Mouse (Mus musculus) liver (tissue): ENCODE data around the gene Gtsf1l.
"Not testable (repeated sequence)": the region's sequence is repeated elsewhere in the genome, so short reads cannot be mapped to it uniquely, and the experiment has no call there.

ENCODE experiments used
- DNase-seq: peaks from one replicate; pipeline ENCODE4 v3.0.0-alpha.2; 2020; ENCODE audit warnings: mixed read lengths

Gtsf1l gene

GRCm38 (mm10) chr2:163084519-163084918, 3.1 kb downstream of the Gtsf1l start:
- DNase-seq, result no peak

GRCm38 (mm10) chr2:163082591-163082990, 5.1 kb downstream of the Gtsf1l start:
- DNase-seq, result peak; percentile 19

GRCm38 (mm10) chr2:163079041-163079440, 8.6 kb downstream of the Gtsf1l start:
- DNase-seq, result no peak

GRCm38 (mm10) chr2:163075234-163075633, 12.4 kb downstream of the Gtsf1l start:
- no peak for DNase-seq

- DNase-seq, result no peak
These were observed 12.8 kb downstream of the Gtsf1l start for GRCm38 (mm10) chr2:163074808-163075207.

GRCm38 (mm10) chr2:163074006-163074405, 13.6 kb downstream of the Gtsf1l start:
- no peak for DNase-seq

- DNase-seq, result no peak
These were observed 14.5 kb downstream of the Gtsf1l start for GRCm38 (mm10) chr2:163073023-163073757.

GRCm38 (mm10) chr2:163071590-163071989, 16.1 kb downstream of the Gtsf1l start:
- peak; percentile 15 for DNase-seq

GRCm38 (mm10) chr2:163070213-163070612, 17.4 kb downstream of the Gtsf1l start:
- no peak for DNase-seq

GRCm38 (mm10) chr2:163067233-163067632, 20.4 kb downstream of the Gtsf1l start:
- DNase-seq, result no peak

GRCm38 (mm10) chr2:163066326-163066725, 21.3 kb downstream of the Gtsf1l start:
- no peak for DNase-seq

- DNase-seq, result no peak
These were observed 25.5 kb downstream of the Gtsf1l start for GRCm38 (mm10) chr2:163062119-163062508.

- DNase-seq, result no peak
These were observed 26.2 kb downstream of the Gtsf1l start for GRCm38 (mm10) chr2:163061203-163062118.

GRCm38 (mm10) chr2:163060630-163061029, 27.0 kb downstream of the Gtsf1l start:
- DNase-seq, result no peak

GRCm38 (mm10) chr2:163058981-163059380, 28.7 kb downstream of the Gtsf1l start:
- DNase-seq, result not testable (repeated sequence)

GRCm38 (mm10) chr2:163056584-163056983, 31.1 kb downstream of the Gtsf1l start:
- no peak for DNase-seq

GRCm38 (mm10) chr2:163055715-163056114, 31.9 kb downstream of the Gtsf1l start:
- no peak for DNase-seq

GRCm38 (mm10) chr2:163054891-163055494, 32.7 kb downstream of the Gtsf1l start:
- peak; percentile 58 for DNase-seq

- DNase-seq, result peak; percentile 99
These were observed 33.3 kb downstream of the Gtsf1l start, which contains the start of gene Mybl2 for GRCm38 (mm10) chr2:163054335-163054840. TSS of gene Mybl2 (plus strand) at chr2:163054687.

GRCm38 (mm10) chr2:163052826-163053225, 34.8 kb downstream of the Gtsf1l start:
- no peak for DNase-seq

GRCm38 (mm10) chr2:163052101-163052500, 35.6 kb downstream of the Gtsf1l start:
- DNase-seq, result no peak

- no peak for DNase-seq
These were observed 36.0 kb downstream of the Gtsf1l start for GRCm38 (mm10) chr2:163051691-163052090.

GRCm38 (mm10) chr2:163049116-163049515, 38.5 kb downstream of the Gtsf1l start:
- DNase-seq, result no peak
